Mouse (Mus musculus): ENCODE results near the gene Map4k5.
A peak's percentile ranks its signal among the peaks of the same experiment; 100 is the strongest.

The Map4k5 gene

DNA sequence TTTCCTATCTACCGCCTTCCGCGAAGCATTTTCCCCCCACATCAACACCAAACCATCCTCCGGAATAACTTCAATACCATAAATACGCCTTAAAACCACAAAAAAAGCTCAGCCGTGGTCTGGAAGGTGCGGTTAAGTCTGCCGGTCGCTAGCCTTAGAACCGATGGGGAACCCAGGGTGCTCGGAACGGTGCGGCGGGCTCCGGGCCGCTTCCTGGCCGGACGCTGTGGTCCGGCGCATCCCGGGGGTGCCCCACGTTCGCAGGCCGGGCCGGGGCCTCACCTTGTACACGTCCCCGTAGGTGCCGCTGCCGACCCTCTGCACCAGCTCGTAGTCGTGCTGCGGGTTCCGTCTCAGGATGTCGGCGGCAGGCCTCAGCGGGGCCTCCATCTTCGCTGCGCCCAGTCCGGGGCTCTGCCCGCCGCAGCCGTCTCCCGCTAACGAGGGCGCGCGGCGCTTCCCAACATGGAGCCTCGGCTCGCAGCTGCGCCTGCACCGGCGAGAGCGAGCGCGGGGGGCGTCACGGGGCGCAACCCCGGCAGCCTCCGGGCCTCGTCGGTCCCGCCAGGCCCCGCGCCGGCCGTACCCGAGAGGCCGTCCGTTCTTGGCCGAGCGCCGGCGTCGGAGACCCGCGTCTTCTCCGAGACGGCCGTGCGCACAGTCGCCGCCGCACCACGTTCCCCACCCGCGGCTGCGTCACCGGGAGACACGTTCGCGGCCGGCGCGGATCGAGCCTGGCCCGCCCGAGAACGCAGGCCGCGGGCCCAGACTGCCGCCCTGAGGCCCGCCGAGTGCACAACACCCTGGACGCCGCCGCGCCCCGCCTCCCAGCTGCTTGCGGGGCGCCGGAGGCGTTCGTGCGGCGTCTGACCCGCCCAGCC lies at the start of gene Map4k5, which contains the start of gene Atl1:
Gene Map4k5 (minus strand): TSS at position 830 of the 881 bp plus-strand sequence.
Gene Atl1 (plus strand): TSS at position 244 of the 881 bp plus-strand sequence.
- DNase-seq (ENCODE audit: low read depth, low spot score), result peak; percentile 91

DNA sequence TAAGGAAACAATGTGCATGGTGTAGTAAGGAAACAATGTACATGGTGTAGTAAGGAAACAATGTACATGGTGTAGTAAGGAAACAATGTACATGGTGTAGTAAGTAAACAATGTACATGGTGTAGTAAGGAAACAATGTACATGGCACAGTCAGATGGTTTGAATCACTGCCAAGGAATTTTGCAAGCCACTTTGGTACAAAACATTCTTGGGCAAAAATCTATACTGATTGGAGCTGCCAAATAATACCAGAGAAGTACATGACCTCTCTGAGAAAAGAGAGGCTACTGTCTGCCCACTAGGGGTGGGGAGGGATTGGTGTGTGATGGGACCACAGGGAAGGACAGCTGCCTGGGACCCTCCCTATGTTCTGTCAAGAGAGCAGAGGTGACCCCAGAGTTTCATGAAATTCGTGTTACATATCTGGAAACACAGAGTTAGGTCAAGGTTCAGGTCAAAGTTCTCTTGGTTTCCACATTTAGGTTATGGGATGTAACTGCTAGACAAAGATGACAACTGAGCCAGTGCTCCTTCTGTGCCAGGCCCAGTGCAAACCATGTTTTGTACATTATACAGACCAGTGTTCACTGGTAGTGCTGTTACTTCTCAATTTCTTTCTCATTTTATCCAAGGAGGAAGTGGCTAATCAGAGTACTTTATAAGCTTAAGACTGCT lies 48.8 kb upstream of the Map4k5 start:
- no peak for DNase-seq (ENCODE audit: low read depth, low spot score)

DNA sequence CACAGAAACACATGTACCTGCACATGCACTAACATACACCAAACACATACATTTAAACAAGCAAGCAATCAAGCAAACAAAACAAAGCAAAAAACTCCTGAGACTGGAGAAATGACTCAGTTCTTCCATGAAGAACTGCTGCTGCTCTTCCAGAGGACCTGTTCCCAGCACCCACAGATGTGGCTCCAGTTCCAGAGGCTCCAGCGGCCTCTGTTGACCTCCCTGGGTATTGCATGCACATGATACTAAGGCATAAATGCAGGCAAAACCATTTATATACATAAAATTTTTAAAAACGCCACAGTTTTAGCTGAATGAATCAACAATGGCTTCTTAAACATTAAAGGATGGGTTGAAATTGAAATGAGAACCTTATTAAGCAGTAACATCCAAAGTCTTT lies 46.3 kb upstream of the Map4k5 start:
- no peak for DNase-seq (ENCODE audit: low read depth, low spot score)

DNA sequence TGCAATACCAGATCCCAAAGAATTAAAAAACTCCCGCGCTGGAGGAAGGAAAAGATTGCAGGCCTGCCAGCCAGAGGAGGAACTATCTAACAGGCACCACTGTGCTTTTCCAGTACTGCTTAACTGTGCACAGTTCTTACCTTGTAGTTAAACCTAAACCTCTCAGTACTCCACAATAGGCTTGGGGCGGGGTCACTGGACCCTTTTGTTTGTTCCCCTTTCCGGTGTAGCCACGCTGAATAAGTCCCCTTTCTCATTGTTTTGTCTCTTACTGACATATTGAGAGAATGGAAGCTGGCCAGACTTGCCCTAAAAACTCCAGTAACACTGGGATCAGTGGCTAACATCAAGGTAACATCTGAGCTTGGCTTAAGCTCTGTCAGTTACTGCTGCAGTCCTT lies 44.7 kb upstream of the Map4k5 start:
- DNase-seq (ENCODE audit: low read depth, low spot score), result no peak

DNA sequence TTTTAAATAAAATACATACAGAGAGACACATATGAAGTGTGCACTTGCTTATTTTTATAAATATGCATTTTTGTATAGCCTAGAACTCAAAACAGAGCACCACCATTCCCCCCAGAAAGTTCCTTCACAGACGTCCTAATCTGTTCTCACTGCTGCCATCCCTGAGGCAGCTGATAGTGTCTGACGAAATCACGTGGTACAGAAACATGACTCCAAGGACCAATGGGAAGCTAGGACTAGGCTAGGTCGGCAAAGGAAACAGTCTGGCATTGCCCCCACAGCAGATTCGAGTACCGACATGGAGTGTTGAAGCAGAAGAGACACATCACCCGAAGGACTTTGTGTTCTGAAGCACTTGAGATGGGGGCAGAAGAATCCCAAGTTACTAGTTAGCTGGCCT lies 33.7 kb upstream of the Map4k5 start:
- no peak for DNase-seq (ENCODE audit: low read depth, low spot score)

DNA sequence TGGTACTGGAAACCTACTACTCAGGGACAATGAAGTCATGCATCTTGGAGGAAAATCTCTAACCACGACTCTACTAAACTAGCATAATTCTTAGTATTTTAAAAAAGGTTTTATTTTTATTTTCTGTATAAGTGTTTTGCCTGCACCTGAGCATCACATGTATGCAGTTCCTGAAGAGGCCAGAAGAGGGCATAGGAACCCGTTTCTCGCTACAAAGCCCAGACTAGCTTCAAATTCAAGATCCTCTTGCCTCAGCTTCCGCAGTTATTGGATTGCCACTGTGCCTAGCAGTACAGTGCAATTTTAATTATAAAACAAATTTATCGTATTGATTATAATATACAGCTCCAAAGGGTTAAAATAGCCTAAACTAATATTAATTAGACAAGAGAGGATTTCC lies 31.0 kb upstream of the Map4k5 start:
- peak; percentile 62 for DNase-seq (ENCODE audit: low read depth, low spot score)

DNA sequence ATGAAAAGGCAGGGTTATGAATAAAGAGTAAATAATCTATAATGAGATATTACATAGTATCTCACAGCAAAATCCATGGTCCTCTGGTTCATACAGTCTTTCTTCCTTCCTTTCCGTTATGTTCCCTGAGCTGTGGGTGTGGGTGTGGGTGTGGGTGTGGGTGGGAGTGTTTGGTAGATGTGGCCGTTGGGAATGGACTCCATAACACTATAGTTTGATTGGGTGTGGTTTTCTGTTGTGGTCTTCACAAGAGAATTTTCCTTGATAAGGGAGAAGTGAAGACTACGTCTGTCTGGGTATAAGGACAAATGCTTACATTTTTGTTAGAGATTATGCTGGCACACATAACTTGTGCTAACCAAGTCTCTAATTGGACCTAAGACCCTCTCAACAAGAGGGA lies 30.6 kb upstream of the Map4k5 start:
- DNase-seq (ENCODE audit: low read depth, low spot score), result no peak

DNA sequence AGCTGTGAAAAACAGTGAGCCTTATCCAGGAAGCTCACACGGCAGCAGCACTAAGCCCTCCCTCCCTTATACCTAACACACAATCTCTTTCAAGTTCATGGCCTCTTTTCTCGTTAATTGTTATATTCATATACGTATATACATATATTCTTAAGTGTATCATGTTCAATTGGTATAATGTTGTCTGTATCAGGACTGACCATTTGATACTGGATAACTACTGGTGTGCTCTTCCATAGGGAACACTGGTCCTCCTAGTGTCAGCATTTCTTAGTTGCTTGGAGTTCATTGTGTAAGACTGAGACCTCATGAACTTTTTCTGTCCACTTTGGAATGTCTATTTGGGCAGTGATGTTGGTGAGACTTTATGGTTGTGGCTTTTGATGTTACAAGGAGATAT lies 30.1 kb upstream of the Map4k5 start:
- no peak for DNase-seq (ENCODE audit: low read depth, low spot score)

DNA sequence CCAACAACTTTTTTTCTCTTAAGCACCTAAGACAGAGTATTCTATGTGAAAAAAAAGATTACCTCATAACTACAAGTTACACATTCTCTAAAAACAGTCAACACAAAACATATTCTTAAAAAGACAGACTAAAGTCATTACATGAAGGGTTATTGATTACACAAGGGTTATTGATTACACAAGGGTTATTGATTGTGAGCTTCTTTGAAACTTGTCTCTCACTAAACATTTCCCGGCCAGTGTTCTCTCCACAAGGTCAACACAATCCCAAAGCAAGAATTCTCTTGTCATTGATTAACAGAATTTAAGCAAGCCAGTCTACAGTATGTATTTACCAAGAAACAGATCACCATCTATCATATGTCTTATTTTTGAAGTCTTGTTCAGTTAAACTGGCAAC lies 29.1 kb upstream of the Map4k5 start:
- no peak for DNase-seq (ENCODE audit: low read depth, low spot score)

DNA sequence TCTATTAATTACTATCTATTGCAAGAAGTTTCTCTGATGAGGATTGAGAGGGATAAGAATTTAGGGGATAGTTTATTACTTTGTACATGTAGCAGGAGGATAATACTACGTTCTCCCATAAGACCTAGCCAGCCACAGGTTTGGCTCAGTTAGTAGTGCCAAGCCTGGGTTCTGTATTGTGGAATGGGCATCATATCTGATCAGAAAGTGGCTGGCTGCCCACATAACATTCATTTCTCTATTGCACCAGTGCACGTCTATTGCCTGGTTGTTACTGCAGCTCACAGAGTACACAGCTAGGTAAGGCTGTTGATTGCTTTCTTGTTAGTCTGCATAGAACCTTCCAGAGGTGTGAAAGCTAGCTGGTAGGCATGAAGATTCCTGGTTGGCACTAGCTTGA lies 24.9 kb upstream of the Map4k5 start:
- no peak for DNase-seq (ENCODE audit: low read depth, low spot score)

DNA sequence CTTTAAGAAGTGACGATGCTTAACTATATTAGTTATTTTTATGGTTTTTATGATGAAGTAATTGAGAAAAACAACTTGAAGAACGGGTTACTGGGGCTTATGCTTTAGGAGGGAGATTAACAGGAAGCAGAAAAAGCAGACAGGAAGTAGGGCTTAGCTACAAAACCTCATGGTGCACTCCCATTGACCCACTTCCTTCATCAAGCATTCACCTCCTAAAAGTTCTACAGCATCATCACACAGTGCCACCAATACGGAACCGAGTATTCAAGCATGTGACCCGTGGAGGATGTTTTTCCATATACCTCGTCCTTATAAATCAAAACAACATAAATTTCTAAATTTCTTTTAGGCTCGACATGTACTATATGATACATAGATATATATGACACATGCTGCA lies 19.7 kb upstream of the Map4k5 start:
- DNase-seq (ENCODE audit: low read depth, low spot score), result no peak

DNA sequence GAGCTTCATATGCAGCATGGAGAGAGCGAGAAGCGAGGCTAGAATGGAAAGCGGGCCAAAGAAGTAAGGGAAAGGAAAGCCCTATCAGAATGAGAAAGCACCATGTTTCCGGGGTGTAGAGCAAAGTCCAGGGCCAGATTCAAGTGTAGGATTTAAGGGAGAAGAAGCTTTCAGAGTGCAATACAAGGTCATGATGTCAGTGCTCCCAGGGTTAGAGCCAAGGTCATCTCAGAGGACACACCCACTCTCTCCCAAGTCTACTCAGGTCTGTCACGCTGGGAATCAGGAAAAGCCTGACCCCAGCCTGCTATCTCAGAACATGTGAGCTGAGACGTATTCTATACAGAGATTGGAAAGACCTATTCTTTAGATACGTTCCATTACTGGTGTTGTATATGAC lies 18.9 kb upstream of the Map4k5 start:
- DNase-seq (ENCODE audit: low read depth, low spot score), result no peak

DNA sequence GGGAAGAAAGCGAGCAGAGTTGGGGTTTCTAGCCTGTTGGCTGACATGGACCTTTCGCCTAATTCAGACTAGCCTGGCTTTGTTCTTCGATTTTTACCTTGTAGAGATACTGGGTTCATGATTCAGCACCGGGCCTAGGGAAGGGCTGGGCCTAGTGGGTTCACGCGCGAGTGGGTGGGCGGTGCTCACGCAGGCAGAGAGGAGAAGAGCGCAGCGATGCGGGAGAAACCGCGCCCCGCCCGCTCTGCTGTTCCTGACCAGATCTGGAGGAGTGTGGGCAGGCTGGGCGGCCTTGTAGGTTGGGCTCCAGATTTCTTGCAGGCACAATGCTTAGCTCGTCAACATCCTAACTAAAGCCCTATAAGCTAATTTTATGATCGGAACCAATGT lies 15.5 kb upstream of the Map4k5 start:
- no peak for DNase-seq (ENCODE audit: low read depth, low spot score)

DNA sequence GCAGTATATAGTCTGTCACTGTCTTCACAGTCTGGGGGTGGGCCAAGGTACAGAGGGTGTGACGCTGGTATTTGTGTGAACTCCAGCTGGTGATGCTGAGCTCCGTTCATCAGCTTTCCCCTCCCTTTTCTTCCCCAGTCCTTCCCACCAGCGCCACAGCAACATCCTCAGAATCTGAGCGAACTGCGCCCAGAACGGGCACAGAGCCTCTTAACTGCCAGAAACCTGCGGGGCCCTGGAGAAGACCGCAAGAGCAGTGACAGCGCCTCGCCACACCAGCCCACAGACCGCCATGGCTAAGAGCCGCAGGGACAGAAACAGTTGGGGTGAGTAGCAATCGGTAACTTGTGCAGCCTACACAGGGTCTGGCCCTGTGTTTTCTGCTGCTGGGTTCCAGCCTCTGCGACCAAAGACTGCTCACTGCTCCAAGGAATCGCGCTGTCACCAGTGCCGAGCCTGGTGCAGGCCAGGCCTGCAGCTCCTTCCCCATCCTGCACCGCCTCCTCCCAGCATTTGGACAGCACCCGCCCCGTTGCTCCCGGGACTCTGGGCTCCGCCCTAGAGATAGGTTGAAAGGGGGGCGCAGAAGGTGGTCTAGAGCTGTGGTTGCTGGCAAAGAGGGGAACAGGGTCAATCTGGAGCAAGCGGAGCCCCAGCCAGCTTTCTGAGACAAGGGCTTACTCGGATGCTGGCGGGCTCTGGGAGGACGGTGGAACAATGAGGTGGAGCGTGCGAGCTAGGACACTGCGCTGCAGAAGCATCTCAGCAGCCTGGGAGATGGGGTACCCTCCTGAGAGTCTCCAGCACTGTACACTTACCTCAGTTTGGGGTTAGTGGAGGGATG lies 14.9 kb upstream of the Map4k5 start:
- peak; percentile 75 for DNase-seq (ENCODE audit: low read depth, low spot score)

DNA sequence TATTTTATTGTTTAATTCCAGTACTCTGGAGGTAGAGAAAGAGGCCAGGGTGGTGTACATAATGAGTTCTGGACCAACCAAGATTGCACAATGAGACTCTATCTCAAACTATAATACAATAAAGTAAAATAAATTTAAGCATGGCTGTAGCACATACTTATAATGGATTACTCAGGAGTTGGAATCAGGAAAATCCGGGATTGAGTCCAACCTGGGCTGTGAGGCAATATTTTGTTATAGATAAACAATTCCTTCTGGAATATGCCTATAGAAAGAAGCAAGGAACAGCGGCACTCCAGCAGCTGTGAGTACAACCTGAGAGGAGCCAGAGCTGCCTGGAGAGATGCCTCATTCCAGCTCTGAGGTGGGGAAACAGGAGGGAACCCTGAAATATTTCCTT lies 12.0 kb upstream of the Map4k5 start:
- no peak for DNase-seq (ENCODE audit: low read depth, low spot score)

DNA sequence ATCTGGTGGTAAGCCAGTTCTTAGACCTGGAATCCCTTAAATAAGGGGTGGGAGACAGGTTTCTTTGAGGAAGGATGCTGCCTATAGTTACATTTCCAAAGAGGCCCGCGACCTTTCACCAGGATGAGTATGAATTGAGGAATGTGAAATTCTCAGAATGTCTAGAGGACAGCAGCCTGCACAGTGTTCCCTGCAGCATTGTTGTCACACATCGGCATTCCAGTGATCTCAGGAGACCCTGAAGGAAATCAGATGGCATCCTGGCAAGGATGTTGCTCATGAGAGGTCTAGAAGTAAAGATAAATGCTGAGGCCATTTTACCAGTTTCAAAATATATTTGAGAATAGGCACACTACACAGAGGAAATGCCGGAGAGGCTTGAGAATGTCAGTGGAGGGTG lies 5.1 kb upstream of the Map4k5 start:
- no peak for DNase-seq (ENCODE audit: low read depth, low spot score)

DNA sequence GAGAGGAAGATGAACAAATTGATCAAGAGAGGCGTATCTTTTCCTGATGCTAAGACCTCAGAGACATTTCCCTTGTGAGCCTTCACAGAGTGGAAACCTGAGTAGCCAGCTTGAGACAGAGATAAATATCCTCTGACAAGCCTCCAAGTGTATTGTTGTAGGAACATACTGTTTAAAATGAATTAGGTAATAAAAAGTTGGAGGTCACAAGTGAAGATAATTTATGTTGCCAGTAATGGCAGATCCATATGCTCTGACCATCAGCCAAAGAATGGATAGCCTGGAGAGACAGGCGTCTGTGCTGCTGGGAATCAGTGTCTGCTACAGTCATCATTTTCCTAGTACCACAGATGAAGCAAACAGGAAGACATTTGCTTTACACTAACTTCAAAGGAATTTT lies 2.0 kb upstream of the Map4k5 start:
- peak; percentile 77 for DNase-seq (ENCODE audit: low read depth, low spot score)

DNA sequence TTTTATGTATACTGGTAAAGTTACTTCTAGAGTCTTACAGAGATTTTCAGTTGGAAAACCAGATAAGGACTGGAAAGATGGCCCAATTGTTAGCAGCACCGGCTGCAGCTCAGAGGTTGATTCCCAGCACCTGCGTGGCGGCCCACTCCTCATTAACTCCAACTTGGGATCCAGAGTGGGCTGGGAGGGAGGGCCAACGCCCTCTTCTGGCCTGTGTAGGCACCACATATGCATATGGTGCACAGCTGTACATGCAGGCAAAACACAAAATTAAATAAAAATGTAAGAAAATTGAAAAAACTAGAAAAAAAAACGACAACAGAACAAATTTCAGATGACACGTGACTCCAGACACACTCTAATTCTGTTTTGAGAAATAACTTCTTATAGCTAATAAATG lies 927 bp upstream of the Map4k5 start:
- no peak for DNase-seq (ENCODE audit: low read depth, low spot score)

DNA sequence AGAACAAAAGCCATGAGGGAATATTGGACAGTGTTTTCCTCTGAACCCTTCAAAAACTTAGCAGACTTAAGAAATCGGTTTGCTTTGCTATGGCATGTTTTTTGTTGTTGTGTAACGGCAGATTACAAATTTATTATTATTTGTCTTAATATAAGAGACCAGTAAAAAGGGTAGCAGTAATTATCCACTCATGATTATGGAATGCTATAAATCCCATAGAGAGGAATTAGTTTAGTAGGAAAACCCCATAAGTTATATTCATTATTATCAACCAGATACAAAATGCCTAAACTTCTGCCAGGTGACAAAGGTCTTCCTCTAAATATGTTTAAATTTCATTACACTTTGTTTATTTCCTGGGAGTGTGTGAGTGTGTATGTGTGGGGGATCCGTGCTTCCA lies 1.3 kb downstream of the Map4k5 start:
- no peak for DNase-seq (ENCODE audit: low read depth, low spot score)

DNA sequence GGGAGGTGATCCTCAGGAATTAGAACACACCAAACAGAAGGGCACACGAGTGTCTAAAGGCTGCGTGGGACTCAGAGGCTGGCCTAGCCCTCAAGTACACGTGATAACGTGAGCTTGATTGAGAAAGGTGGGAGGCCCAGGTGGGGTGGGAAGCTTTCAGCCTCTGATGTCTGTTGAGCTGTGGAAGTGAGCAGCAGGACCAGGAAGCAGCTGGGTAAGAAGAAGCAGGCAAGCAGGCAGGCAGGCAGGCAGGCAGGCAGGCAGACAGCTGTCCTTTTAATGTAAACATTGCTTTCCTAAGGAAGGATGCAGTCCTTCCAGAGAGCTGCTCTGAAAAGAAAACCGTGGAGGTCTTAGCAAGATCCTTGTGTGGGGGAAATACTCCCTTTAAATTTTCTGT lies 2.5 kb downstream of the Map4k5 start:
- DNase-seq (ENCODE audit: low read depth, low spot score), result no peak

DNA sequence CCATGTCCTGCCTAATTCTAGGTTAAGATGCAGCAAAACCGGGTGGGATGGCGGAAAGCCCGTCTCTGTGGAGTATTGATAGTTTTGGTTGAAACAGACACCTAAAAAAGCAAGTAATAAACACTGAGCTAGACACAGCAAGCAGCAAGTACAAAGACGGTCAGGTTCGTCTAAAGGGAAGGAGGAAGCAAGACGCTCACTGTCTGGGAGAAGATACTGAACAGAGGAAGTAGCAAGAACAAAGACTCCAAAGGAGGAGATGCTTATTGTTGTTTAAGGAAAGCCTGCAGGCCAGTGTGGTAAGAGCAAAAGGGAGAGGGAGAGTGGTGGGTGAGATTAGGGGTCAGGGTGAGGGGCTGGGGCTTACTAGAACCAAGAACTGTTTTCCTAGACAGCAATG lies 2.9 kb downstream of the Map4k5 start:
- no peak for DNase-seq (ENCODE audit: low read depth, low spot score)

DNA sequence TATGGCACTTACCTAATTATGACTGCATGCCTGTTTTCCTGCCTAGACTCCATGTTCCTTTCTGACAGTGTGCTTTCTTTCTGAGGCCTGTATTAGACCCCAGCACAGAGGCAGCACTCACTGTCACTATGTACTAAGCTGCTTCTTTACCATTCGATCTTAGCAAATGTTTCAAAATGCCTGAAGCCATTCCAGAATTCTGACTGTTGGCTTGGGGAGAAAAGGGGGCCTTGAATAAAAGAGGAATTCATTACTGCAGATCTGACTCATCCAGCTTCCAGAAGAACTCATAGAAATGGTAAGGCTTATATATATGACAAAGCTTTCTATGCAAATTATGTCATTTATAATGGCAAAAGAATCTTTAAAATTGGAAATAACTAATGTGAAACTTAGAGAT lies 4.7 kb downstream of the Map4k5 start:
- no peak for DNase-seq (ENCODE audit: low read depth, low spot score)
